Mouse (Mus musculus): ENCODE measurements around the gene Gm28048. TPM values are rescaled to one million over a fixed set of nuclear protein-coding genes. Genes with fewer than 3 reads are reported as not detected.
A peak's percentile ranks its signal among the peaks of the same experiment; 100 is the strongest.

Gene Gm28048
- polyA plus RNA-seq, 1 experiment, result 58.5 TPM

DNA sequence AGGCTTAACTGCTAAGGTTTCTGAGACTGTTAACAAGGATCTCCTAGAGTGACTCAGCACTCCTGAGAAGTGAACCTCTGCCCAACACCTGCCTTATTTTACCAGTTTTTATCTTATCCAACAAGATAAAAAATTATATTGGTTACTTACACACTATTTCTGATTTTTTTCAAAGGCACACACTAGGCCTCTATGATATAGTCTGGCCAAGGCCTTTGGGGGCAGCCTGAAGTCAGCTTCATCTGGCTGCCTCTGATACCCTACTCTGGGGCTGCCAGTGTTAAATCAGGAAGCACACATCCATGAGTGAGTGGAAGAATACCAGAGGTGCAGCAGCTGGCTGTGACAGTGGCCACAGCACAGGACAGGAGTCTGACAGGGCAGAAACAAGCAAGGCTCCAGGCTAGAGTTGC lies 75.4 kb downstream of the Gm28048 start:
- Histone ChIP-seq H3K27ac (ENCODE audit: insufficient read depth, low read depth, low read length) (no peak overlapping the region), H3K4me1 (ENCODE audit: control insufficient read depth, insufficient read depth, low read length) (peaks cover 14% of the 10 kb centered on the region), H3K4me3 (ENCODE audit: insufficient read depth, low read length) (no peak overlapping the region)
- TF ChIP-seq POLR2A (IDR thresholded peaks at IDR 0.05; ENCODE audit: borderline replicate concordance, low read depth, low read length), result no peak
- no peak for TF ChIP-seq CTCF (IDR thresholded peaks at IDR 0.05; ENCODE audit: low read depth, low read length)

DNA sequence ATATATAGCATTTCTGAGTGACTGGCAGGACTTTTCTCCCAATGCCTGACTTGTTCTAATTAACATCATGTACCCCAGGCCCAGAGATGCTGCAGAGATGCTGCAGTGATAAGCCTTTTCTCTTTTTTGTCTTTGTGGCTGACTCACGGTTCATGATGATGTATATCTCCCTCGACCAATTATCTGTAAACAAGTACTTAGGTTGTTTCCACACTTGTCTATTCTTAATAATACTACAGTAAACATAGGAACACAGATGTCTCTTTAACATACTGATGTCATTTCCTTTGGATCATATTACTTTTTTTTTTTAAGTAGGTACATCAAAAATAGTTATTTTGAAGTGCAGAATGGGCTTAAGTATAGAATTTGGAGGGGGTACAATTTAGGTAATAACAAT lies 79.0 kb downstream of the Gm28048 start:
- Histone ChIP-seq H3K4me3 (ENCODE audit: insufficient read depth, low read length) (no peak overlapping the region), H3K27ac (ENCODE audit: insufficient read depth, low read depth, low read length) (no peak overlapping the region), H3K4me1 (ENCODE audit: control insufficient read depth, insufficient read depth, low read length) (peaks cover 20% of the 10 kb centered on the region)
- TF ChIP-seq POLR2A (IDR thresholded peaks at IDR 0.05; ENCODE audit: borderline replicate concordance, low read depth, low read length) (no peak), CTCF (IDR thresholded peaks at IDR 0.05; ENCODE audit: low read depth, low read length) (no peak)

DNA sequence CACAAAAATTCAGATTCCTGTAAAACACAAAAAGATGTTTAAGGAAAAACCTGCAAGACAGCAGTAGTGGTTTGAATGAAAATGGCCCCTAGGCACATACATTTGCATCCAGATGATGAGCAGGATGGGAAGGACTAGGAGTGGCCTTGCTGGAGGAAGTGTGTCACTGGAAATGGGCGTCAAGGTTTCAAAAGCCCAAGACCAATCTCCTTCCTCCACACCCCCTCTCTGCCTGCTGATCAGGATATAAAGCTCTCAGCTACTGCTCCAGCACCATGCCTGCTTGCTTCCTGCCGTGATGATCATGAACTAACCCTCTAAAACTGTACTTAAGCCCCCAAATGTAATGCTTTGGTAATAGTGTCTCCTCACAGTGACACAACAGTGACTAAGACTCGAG lies 81.8 kb downstream of the Gm28048 start:
- TF ChIP-seq CTCF (IDR thresholded peaks at IDR 0.05; ENCODE audit: low read depth, low read length) (no peak), POLR2A (IDR thresholded peaks at IDR 0.05; ENCODE audit: borderline replicate concordance, low read depth, low read length) (no peak)
- Histone ChIP-seq H3K4me3 (ENCODE audit: insufficient read depth, low read length) (no peak overlapping the region), H3K4me1 (ENCODE audit: control insufficient read depth, insufficient read depth, low read length) (peaks cover 19% of the 10 kb centered on the region), H3K27ac (ENCODE audit: insufficient read depth, low read depth, low read length) (no peak overlapping the region)

DNA sequence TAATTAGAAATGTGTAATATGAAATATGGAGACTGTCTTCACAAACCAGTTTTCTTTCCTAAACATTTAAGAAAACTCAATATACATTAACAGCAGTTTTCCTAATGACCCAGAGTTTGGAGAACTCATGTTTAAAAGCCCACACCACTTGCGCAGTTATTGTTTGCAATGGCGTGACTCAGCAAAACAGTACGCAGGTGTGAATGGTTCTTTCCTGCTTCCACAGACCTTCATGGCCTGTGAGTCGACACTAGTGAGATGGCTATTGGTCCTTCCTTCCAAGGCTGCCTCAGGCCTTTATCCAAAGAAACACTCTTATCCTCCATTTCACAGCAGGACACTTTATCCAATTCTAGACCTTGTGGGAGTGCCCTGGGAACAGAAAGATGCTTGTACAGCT lies 84.2 kb downstream of the Gm28048 start:
- no peak for TF ChIP-seq CTCF (IDR thresholded peaks at IDR 0.05; ENCODE audit: low read depth, low read length)
- TF ChIP-seq POLR2A (IDR thresholded peaks at IDR 0.05; ENCODE audit: borderline replicate concordance, low read depth, low read length), result no peak
- no peak overlapping the region for H3K4me3 ChIP-seq (ENCODE audit: insufficient read depth, low read length)
- H3K27ac ChIP-seq (ENCODE audit: insufficient read depth, low read depth, low read length), result no peak overlapping the region
- peaks cover 20% of the 10 kb centered on the region for H3K4me1 ChIP-seq (ENCODE audit: control insufficient read depth, insufficient read depth, low read length)

DNA sequence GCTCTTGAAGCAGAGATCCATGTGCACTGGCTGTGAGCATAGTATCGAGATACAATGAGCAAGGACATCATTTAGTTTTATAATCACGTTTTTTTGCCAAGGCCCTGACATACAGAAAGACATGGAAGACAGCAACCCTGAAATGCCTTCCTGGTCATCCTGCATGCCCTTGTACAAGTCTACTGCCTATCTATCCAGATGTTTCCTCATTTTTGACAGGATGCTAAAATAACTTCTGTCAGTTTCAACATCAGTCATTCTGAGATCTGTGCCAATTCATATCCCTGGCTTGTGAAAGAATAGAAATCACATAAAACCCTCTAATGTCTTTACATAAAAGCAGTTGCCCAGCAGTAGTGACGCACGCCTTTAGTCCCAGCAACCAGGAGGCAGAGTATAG lies 84.8 kb downstream of the Gm28048 start:
- no peak for TF ChIP-seq CTCF (IDR thresholded peaks at IDR 0.05; ENCODE audit: low read depth, low read length)
- no peak for TF ChIP-seq POLR2A (IDR thresholded peaks at IDR 0.05; ENCODE audit: borderline replicate concordance, low read depth, low read length)
- H3K27ac ChIP-seq (ENCODE audit: insufficient read depth, low read depth, low read length), result no peak overlapping the region
- peaks cover 24% of the 10 kb centered on the region for H3K4me1 ChIP-seq (ENCODE audit: control insufficient read depth, insufficient read depth, low read length)
- no peak overlapping the region for H3K4me3 ChIP-seq (ENCODE audit: insufficient read depth, low read length)

DNA sequence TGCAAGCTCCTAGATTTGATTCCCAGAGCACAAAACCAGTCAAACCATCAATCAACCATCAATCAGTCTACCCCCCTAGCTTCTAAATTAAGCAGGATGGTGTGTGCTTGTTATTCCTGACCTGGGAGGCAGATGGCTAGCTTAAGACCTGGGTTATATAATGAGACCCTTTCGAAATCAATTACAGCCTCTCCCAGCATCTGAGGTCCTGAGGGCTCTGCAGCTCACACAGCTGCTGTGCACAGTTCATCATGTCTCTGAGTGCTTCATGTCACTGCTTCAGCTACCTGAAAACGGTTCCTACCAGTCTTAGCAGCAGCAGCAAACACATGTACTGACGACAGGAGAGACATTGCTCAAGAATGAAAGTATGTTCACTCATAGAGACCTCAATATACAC lies 88.8 kb downstream of the Gm28048 start:
- Histone ChIP-seq H3K27ac (ENCODE audit: insufficient read depth, low read depth, low read length) (no peak overlapping the region), H3K4me3 (ENCODE audit: insufficient read depth, low read length) (no peak overlapping the region), H3K4me1 (ENCODE audit: control insufficient read depth, insufficient read depth, low read length) (peaks cover 33% of the 10 kb centered on the region)
- TF ChIP-seq POLR2A (IDR thresholded peaks at IDR 0.05; ENCODE audit: borderline replicate concordance, low read depth, low read length) (no peak), CTCF (IDR thresholded peaks at IDR 0.05; ENCODE audit: low read depth, low read length) (no peak)

DNA sequence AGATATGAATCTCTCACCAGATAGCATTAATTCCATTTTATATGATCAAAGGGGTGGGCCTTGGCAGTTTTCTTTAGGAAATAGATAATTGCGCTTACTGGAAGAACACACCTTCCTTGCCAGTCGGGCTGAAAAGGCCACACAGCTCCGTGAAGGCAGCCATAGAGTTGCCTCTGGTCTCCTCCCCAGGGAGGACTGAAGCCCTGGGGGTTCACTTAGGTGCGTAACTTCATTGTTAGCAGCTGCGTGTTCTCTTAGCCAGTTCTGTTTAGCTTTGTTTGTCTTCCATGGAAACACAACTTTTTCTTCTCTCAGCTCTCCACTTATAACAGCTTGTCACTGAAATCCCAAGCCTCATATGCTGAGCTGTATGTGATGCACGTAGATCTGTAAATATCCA lies 89.4 kb downstream of the Gm28048 start:
- Histone ChIP-seq H3K4me1 (ENCODE audit: control insufficient read depth, insufficient read depth, low read length) (peaks cover 28% of the 10 kb centered on the region), H3K4me3 (ENCODE audit: insufficient read depth, low read length) (no peak overlapping the region), H3K27ac (ENCODE audit: insufficient read depth, low read depth, low read length) (no peak overlapping the region)
- TF ChIP-seq POLR2A (IDR thresholded peaks at IDR 0.05; ENCODE audit: borderline replicate concordance, low read depth, low read length) (no peak), CTCF (IDR thresholded peaks at IDR 0.05; ENCODE audit: low read depth, low read length) (no peak)

DNA sequence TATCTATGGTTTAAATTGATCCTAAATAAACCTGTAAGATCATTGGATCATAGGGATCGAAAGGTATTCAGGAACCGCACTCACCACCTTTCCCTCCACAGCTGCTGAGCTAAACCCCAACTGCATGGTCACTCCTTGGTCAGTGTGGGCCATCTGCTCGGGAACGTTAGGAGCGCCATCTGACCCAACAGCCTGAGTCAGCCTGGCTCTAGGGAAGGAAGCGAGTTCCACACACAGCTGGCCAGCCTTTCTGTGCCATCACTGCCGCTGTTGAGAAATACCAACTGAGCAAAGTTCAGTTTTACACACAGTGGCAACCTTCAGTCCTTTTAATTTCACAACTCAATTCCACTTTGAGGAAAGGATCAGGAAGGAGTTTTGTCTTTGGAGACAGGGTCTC lies 90.0 kb downstream of the Gm28048 start:
- no peak overlapping the region for H3K4me3 ChIP-seq (ENCODE audit: insufficient read depth, low read length)
- TF ChIP-seq POLR2A (IDR thresholded peaks at IDR 0.05; ENCODE audit: borderline replicate concordance, low read depth, low read length), result no peak
- no peak for TF ChIP-seq CTCF (IDR thresholded peaks at IDR 0.05; ENCODE audit: low read depth, low read length)
- peak overlapping the region; percentile 27; the same call in 1 of the 2 replicates for H3K27ac ChIP-seq (ENCODE audit: insufficient read depth, low read depth, low read length)
- H3K4me1 ChIP-seq (ENCODE audit: control insufficient read depth, insufficient read depth, low read length), result peaks cover 25% of the 10 kb centered on the region

DNA sequence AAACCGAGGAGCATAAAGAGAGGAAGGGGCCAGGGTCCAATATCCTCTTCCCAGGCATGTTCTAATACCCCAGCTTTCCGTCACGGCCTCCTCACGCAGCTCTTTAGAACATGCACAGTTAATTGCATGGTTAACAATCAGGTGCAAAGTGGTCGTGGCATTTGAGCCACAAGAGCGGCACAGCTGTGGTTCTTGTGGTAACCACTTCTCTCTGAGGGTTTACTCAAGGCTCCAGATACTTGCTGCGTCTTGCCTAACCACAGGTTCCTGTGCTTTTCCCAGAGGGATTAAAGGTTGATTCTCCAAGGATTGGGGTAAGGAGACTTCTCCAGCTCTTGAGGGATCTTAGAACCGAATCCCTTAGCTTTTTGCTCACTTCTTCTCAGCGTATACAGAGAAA lies 90.6 kb downstream of the Gm28048 start:
- TF ChIP-seq POLR2A (IDR thresholded peaks at IDR 0.05; ENCODE audit: borderline replicate concordance, low read depth, low read length) (no peak), CTCF (IDR thresholded peaks at IDR 0.05; ENCODE audit: low read depth, low read length) (no peak)
- Histone ChIP-seq H3K4me1 (ENCODE audit: control insufficient read depth, insufficient read depth, low read length) (peaks cover 21% of the 10 kb centered on the region), H3K4me3 (ENCODE audit: insufficient read depth, low read length) (no peak overlapping the region), H3K27ac (ENCODE audit: insufficient read depth, low read depth, low read length) (no peak overlapping the region)

DNA sequence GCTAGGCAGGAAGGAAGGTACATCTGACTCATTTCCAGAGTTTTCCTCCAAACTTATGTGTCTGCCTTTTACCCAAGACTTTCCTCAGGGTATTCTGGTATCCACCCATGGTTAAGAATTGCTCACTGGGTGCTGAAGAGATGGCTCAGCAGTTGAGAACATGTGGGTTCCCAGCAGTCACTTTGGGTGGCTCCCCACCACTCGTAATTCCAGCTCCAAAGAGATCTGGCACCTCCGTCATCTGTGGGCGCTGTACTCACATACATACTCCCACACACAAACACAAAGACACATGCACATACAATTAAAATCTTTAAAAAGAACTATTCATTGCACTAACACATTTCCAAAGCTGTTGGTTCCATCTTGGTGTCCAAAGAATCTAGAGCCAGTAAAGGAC lies 92.7 kb downstream of the Gm28048 start:
- Histone ChIP-seq H3K27ac (ENCODE audit: insufficient read depth, low read depth, low read length) (no peak overlapping the region), H3K4me1 (ENCODE audit: control insufficient read depth, insufficient read depth, low read length) (peaks cover 21% of the 10 kb centered on the region), H3K4me3 (ENCODE audit: insufficient read depth, low read length) (no peak overlapping the region)
- TF ChIP-seq POLR2A (IDR thresholded peaks at IDR 0.05; ENCODE audit: borderline replicate concordance, low read depth, low read length) (no peak), CTCF (IDR thresholded peaks at IDR 0.05; ENCODE audit: low read depth, low read length) (no peak)

DNA sequence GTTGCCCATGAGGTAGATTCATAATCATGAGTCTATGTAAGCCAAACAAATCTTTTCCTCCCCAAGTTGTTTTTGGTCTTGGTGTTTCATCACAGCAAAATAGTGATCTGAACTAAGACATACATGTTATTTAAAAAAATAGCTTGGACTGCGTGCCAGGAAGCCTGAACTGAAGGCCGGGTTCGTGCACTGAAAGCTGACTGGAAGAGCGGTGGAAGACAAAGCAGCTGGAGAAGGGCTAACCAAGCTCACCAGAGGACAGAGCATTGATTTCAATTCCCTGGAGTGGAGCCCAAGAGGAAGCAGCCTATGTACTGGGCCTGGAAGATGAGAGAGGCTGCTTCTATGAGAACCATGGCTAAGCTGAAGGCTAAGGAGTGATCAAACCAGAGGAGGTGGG lies 94.9 kb downstream of the Gm28048 start:
- no peak overlapping the region for H3K4me3 ChIP-seq (ENCODE audit: insufficient read depth, low read length)
- H3K27ac ChIP-seq (ENCODE audit: insufficient read depth, low read depth, low read length), result no peak overlapping the region
- peaks cover 14% of the 10 kb centered on the region for H3K4me1 ChIP-seq (ENCODE audit: control insufficient read depth, insufficient read depth, low read length)
- TF ChIP-seq POLR2A (IDR thresholded peaks at IDR 0.05; ENCODE audit: borderline replicate concordance, low read depth, low read length) (no peak), CTCF (IDR thresholded peaks at IDR 0.05; ENCODE audit: low read depth, low read length) (no peak)
